Mouse (Mus musculus) telencephalon, adult 2 months (tissue): ENCODE results near the gene Runx1.
A peak's percentile ranks its signal among the peaks of the same experiment; 100 is the strongest.

ENCODE experiments used
- DNase-seq: peaks from one replicate; pipeline ENCODE4 v3.0.0-alpha.2; 2011; ENCODE audit warnings: low read depth, low spot score

Runx1 gene

DNA sequence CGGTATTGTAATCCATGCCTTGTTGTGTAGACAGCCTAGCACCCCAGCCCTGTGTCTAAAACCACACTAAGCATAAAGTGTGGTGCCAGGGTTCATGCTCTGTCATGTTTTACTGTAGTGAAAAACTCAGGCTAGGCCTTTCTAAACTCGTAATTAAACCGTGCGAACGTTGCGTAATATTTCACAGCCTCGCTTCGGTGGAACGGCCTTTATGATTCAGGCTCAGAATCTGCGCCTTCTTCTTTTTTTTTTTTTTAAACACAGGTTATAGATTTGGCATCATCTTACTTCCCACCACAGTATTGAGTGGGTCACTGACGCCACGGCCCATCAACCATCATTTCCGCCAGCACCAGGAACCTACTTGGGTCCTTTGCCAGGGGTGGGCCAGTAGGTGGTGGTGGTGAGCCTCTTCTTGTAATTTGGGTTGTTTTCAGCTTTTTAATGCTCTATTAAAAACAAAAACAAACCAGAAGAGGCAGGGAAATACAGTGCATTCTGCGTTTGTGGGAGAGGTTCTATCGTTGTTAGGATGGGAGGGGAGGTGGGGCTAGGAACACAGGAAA, 210.6 kb downstream of the Runx1 start:
- no peak for DNase-seq

DNA sequence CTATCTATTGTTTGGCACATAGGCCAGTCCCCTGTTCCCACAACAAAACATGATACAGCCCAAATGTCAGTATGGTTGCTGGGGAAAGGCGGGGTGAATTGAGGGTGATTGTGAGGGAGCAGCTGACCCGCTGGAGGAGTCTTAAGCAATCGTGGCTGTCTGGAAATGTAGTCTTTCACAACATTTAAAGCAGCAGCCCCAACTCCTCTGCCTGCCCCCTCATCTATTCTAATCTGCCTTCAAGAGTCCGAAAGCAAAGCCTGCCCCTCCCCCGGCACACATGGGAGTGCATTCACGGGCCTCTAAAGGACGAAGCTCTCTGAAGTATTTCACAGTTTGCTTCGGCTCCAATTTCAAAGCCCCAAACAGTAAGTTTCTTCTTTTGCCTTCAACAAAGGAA, 213.4 kb downstream of the Runx1 start:
- DNase-seq, result no peak

- no peak for DNase-seq
These were observed 214.3 kb downstream of the Runx1 start for GRCm38 (mm10) chr16:92611641-92612149.

- no peak for DNase-seq
These were observed 215.5 kb downstream of the Runx1 start for GRCm38 (mm10) chr16:92610464-92610863.

- no peak for DNase-seq
These were observed 216.3 kb downstream of the Runx1 start for GRCm38 (mm10) chr16:92609717-92610077.

DNA sequence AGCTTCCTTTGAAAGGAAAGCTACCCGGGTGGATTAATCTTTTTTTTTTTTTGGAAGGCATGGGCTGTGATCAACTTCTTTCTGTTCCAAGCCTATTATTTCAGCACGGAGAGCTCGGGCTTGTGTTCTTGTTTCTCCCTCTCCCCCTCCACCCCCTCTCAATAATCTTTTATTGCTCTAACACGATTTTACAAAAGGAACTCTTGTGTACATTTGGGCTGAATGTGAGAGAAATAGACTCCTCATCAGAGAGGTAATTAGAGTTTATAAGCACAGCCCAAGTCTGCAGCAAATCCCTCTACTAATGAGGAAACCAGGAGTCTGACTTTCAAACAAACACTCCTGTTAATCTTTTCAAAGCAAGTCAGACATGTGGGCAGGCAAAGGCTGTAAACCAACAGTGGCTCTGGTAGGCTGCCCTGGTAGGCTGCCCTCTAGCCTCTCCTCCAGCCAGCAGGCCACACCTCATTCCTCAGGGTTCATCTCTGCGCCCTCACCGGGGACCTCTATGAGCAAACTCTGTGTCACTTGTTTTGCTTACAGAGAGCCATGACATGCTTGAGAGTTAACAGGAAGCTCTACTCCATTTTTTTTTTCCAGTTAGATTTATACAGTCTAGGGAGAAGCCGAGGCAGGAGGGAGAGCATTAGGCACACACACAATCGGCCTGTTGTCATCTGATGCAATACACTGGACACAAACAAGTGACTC, 216.8 kb downstream of the Runx1 start:
- DNase-seq, result peak; percentile 4

DNA sequence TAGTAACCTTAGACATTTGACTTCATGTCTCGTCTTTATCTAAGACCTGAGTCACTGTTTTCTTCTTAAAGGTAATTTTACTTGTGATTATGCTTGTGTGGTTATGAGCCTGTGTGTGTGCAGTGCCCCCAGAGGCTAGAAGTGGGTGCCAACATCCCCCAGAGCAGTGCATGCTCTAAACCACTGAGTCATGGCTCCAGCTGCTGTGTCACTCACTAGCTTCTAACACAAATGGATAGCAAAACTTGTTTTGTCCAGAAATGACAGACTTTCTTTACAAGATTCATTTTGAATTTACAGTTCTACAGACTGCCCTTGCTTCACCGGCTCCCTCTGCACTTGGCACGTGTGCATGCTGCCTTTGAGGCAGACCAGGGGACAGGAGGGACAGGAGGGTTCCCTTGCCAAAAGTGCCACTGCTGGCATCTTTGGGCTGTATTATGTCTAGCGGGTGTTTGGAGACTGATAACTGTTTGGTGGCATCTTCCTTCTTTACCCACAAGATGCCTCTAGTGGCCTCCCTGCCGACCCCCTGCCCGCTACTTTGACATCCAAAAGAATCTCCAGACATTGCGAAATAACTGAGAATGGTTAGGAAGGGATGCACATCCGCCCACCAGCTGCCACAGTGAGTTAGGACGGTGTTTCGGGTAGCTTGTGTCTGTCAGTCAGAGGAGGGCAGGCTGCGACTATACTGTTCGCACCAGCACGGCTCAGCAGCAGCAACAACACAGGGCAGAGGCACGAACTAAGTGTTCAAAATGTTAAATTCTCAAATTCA, 217.6 kb downstream of the Runx1 start:
- DNase-seq, result no peak

DNA sequence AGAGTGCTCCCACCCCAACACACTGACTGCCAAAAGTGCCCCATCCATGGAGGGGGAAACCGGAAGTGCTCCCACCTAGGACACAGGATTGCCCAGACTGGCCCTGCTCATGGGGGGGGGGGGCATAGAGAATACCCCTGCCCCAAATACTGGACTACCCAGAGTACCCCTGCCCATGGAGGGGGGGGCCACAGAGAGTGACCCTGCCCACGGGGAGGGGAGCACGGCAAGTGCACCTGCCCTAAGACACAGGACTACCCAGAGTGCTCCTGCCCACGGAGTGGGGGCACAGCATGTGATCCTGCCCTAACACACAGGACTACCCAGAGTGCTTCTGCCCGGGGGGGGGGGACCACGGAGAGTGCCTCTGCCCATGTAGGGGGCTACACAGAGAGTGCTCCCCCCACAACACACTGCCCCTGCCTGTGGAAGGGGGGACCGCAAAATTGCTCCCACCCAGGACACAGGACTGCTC, 219.4 kb downstream of the Runx1 start:
- DNase-seq, result no peak

DNA sequence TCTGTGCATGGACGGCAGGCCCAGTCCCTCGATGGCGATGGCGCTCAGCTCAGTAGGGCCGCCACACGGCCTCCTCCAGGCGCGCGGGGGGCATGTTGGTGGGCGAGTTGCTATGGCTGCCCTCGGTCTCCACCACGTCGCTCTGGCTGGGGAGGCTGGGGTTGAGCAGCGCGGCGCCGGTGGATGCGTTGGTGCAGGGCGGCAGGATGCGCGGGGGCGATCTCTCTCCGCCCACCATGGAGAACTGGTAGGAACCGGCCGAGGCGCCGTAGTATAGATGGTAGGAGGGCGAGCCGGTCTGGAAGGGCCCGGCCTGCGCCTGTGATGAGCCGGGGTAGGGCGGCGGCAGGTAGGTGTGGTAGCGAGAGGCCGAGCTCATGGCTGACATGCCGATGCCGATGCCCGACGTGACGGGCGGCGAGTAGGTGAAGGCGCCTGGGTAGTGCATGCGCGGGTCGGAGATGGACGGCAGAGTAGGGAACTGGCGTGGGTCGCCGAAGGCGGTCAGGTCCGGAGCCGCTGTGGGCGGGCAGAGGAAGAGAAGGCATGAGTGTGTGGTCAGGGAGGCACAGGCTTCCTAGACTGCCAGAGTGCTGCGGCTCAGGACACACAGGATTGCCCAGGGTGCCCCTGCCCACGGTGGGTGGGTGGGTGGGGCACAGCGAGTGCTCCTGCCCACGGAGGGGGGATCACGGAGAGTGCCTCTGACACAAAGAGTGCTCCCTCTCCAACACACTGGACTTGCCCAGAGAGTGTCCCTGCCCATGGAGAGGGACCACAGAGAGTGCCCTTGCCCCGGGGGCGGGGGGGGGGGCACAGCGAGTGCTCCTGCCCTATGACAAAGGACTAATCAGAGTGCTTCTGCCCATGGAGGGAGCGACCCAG, 220.1 kb downstream of the Runx1 start:
- DNase-seq, result no peak

DNA sequence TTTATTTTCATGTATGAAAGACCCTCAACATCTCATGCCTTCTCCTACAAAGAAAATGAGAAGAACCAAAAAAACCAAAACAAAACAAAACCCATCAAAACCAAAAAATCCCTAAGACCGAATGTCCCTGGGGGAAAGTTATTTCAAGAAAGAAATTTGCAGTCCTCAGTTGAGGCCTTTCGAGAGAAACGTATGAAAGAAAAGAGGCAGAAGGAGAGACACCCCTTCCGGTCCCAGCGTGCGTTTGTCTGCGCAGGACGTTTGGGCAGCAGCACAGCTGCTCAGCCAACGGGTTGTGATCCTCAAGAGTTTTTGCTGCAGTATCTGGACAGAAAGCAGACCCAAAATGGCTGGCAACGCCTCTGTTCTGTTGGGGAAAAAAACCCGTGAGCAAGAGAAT, 223.4 kb downstream of the Runx1 start:
- DNase-seq, result no peak

GRCm38 (mm10) chr16:92601270-92601826, 224.6 kb downstream of the Runx1 start:
- DNase-seq, result no peak

GRCm38 (mm10) chr16:92599451-92599850, 226.5 kb downstream of the Runx1 start:
- no peak for DNase-seq

DNA sequence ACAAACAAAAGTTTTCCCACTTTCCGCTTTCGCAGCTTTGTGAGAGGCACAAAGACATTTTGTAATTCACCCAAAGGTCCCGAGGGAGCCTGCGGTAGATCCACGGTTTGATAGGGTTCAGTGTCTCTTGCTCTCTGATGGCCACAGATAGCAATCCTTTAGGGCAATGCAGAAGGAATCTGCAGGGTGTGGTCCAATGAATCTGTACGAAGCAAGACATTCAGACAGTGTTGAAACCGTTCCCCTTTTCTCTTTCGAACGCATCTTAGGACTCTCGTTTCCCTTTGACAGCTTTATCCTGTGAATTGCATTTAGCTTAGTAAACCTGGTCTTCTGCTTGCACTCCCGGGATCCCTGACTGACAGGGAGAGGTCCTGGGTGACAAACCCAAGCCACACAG, 228.3 kb downstream of the Runx1 start:
- no peak for DNase-seq

DNA sequence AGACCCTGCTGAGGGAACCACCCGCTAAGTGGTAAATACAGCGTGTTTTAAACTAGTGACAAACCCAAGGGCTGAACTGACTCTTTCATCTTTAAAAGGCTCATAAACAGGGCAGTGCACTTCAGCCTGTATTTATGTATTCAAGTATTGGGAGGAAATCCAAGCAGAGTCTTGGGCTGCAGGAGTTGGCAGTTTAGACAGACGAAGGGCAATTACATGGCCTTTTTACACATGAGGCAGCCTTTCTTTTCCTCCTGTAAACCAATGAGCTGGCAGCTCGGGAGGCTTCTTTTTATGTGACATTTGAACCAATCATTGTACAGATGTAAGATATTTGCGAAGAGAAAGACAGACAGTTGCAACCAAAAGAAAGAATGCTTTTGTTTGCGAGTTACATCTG, 233.7 kb downstream of the Runx1 start:
- DNase-seq, result no peak

GRCm38 (mm10) chr16:92591783-92592182, 234.2 kb downstream of the Runx1 start:
- DNase-seq, result no peak

GRCm38 (mm10) chr16:92587836-92588235, 238.1 kb downstream of the Runx1 start:
- DNase-seq, result no peak

DNA sequence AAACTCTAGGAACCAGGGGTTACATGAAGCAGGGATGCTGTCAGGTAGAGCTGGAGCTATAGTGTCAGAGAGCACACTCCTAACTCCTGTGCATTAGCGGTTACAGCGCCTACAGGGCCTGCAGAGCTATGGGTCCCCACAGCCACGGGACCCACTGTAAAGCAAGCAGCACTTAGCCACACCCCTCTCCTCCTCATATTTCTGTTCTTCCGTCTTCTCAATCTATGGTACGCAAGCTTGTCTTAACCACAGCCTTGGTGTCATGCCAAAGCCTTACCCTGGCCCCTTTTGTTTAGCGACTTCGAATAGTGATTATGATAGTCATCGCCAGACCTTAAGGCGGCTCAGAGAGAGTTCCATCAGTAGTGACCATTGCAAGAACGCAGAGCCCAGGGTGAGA, 244.2 kb downstream of the Runx1 start:
- DNase-seq, result no peak

GRCm38 (mm10) chr16:92580981-92581380, 245.0 kb downstream of the Runx1 start:
- no peak for DNase-seq

DNA sequence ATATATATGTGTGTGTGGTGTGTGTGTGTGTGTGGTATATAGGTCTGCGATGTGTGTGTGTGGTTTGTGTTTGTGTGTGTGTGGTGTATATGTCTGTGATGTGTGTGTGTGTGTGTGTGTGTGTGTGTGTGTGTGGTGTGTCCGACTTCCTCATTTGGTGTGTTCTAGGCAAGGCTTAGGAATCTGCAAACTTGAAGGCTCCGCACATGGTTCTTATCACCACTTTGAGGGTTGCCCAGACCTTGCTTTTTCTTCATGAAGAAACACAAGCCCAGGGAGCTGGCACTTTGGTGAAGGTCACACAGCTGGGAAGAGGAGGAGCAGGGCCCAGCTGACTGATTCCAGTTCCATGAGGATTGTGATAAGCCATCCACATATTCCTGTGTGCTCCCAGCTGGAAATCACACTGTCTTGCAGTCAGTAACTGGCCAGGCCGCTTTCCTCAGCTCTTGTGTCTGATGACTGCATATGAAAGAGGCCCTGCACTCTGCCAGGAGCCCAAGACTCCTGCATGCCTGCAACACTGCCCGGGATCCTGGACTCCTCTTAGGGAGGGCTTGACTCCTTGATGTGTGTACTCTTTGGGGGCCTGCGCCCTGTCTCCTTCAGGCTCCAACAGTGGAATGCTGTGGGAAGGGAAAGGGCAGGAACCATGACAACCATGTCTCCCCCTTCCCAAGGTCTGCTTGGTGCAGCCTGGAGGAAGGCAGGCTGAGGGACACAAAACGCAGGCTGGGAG, 246.9 kb downstream of the Runx1 start:
- no peak for DNase-seq

GRCm38 (mm10) chr16:92577381-92577780, 248.6 kb downstream of the Runx1 start:
- no peak for DNase-seq

GRCm38 (mm10) chr16:92575792-92576191, 250.2 kb downstream of the Runx1 start:
- no peak for DNase-seq
